Mouse (Mus musculus) midbrain, embryonic 13.5 days (tissue): Measurements from ENCODE around the gene Fgf4. TPM values are rescaled to one million over a fixed set of nuclear protein-coding genes. Genes with fewer than 3 reads are reported as not detected.
"Not testable (repeated sequence)": the region's sequence is repeated elsewhere in the genome, so short reads cannot be mapped to it uniquely, and the experiment has no call there.

Experiments used
- ATAC-seq: fragments of 200-750 bp; cut with Nextera tagmentation; 2 replicates; pipeline ENCODE4 v1.8.0; 2017; ENCODE audit warnings: mild to moderate bottlenecking, moderate TSS enrichment, moderate library complexity
- H3K27ac ChIP-seq: fragments of 300-500 bp; sonication (generic); 2 replicates; pipeline ENCODE4 v1.5.1; 2015; ENCODE audit warnings: inconsistent platforms, mild to moderate bottlenecking, moderate library complexity
- H3K27me3 ChIP-seq: fragments of 300-500 bp; sonication (generic); 2 replicates; pipeline ENCODE4 v1.6.1; 2015; ENCODE audit warnings: mild to moderate bottlenecking, inconsistent platforms
- H3K36me3 ChIP-seq: fragments of 300-500 bp; sonication (generic); 2 replicates; pipeline ENCODE4 v1.6.1; 2015; ENCODE audit warnings: mild to moderate bottlenecking, inconsistent platforms
- H3K4me1 ChIP-seq: fragments of 300-500 bp; sonication (generic); replicated peaks from 2 replicates; pipeline ENCODE4 v1.6.1; 2015; ENCODE audit warnings: inconsistent platforms
- H3K4me2 ChIP-seq: fragments of 300-500 bp; sonication (generic); replicated peaks from 2 replicates; pipeline ENCODE4 v1.6.1; 2015; ENCODE audit warnings: moderate library complexity, mild to moderate bottlenecking, inconsistent platforms
- H3K4me3 ChIP-seq: fragments of 300-500 bp; sonication (generic); replicated peaks from 2 replicates; pipeline ENCODE4 v1.5.1; 2015; ENCODE audit warnings: mild to moderate bottlenecking, inconsistent platforms
- H3K9ac ChIP-seq: fragments of 300-500 bp; sonication (generic); replicated peaks from 2 replicates; pipeline ENCODE4 v1.6.1; 2015; ENCODE audit warnings: mild to moderate bottlenecking, inconsistent platforms
- H3K9me3 ChIP-seq: fragments of 300-500 bp; sonication (generic); 2 replicates; pipeline ENCODE4 v1.6.1; 2016; ENCODE audit warnings: mild to moderate bottlenecking, inconsistent platforms
- WGBS: fragments of 180-500 bp; shearing (Covaris S2); methylation state at CpG from one replicate; pipeline ENCODE4 v1.1.7; 2015; 5-methylcytosine and 5-hydroxymethylcytosine counted together
- polyA plus RNA-seq: library from polyadenylated mRNA; unstranded; fragments of >200 nt; fragmentation: Nextera tagmentation; extraction: Ambion mirVana; gene quantifications from 2 replicates; pipeline ENCODE4 v1.2.1, GENCODE M21; 2015

Gene Fgf4
- polyA plus RNA-seq, 1 experiment from 2014 or later: not detected

DNA sequence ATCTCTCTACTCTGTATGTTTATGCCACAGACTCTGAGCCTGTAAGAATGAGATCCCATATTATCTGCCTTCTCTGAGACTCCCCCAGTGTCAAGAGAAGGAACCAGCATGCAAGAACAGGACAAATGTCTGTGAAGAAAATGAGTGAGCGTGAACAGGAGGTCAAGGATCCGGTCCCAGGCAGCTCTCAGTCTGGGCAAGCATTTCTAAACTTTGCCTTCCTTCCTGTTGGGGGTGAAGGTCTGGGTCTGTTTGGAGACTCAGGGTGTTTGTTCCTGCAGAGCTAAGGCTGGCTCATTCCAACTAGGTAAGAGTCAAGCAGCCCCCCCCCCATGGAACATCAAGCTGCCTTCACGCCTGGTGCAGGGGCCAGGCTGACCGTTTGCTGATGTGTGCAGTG is 25.3 kb downstream of the Fgf4 start:
- WGBS: 65% methylated on average over 4 of the region's 4 CpGs

GRCm38 (mm10) chr7:144873160-144873559 is 26.0 kb downstream of the Fgf4 start:
- H3K4me3 ChIP-seq: no peak overlapping the region
- 0 out of 2 replicates have a peak, but pooled peaks cover 2% of the 10 kb centered on the region for H3K27me3 ChIP-seq
- H3K27ac ChIP-seq: no peak overlapping the region
- WGBS: 71% methylated on average over 4 of the region's 4 CpGs
- no peaks in the 10 kb centered on the region for H3K9me3 ChIP-seq
- no peak overlapping the region for H3K4me2 ChIP-seq
- no peak overlapping the region for H3K9ac ChIP-seq
- H3K4me1 ChIP-seq: 0 out of 2 replicates have a peak, but pooled peaks cover 6% of the 10 kb centered on the region
- H3K36me3 ChIP-seq: no peaks in the 10 kb centered on the region
- ATAC-seq: no peak

More for the DNA sequence above, 25.3 kb downstream of the Fgf4 start:
- Histone ChIP-seq H3K9ac (no peak overlapping the region), H3K9me3 (no peaks in the 10 kb centered on the region), H3K27me3 (0 out of 2 replicates have a peak, but pooled peaks cover 2% of the 10 kb centered on the region), H3K36me3 (no peaks in the 10 kb centered on the region), H3K27ac (no peak overlapping the region), H3K4me2 (no peak overlapping the region), H3K4me1 (0 out of 2 replicates have a peak, but pooled peaks cover 6% of the 10 kb centered on the region), H3K4me3 (no peak overlapping the region)
- ATAC-seq: no peak

GRCm38 (mm10) chr7:144874226-144874625 is 27.1 kb downstream of the Fgf4 start:
- 0 out of 2 replicates have a peak, but pooled peaks cover 2% of the 10 kb centered on the region for H3K27me3 ChIP-seq
- H3K4me3 ChIP-seq: no peak overlapping the region
- no peaks in the 10 kb centered on the region for H3K36me3 ChIP-seq
- H3K9ac ChIP-seq: no peak overlapping the region
- no peak for ATAC-seq
- 65% methylated on average over 4 of the region's 4 CpGs for WGBS
- H3K9me3 ChIP-seq: no peaks in the 10 kb centered on the region
- H3K4me1 ChIP-seq: 0 out of 2 replicates have a peak, but pooled peaks cover 6% of the 10 kb centered on the region
- no peak overlapping the region for H3K4me2 ChIP-seq
- H3K27ac ChIP-seq: no peak overlapping the region

DNA sequence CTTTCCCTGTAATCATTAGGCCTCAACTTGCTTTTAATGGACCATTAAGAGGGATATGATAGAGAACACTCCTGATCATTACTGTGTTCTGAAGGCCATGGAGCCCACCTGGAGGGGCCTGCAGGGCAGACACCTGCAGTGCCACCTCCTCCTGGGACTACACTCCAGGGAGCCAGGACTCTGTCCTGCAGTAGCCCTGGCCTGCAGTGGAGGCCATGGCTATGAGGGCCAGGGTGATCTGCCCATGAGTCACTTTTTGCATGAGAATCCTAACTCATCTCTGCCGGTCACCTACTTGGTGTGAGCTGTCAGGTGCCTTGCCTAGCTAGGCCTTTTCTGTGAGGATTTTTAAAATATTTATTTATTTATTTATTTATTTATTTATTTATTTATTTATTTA is 31.2 kb downstream of the Fgf4 start:
- no peak for ATAC-seq
- Histone ChIP-seq H3K36me3 (no peaks in the 10 kb centered on the region), H3K9me3 (no peaks in the 10 kb centered on the region), H3K4me1 (0 out of 2 replicates have a peak, but pooled peaks cover 6% of the 10 kb centered on the region), H3K4me3 (no peak overlapping the region), H3K9ac (no peak overlapping the region), H3K27me3 (0 out of 2 replicates have a peak, but pooled peaks cover 2% of the 10 kb centered on the region), H3K27ac (no peak overlapping the region), H3K4me2 (no peak overlapping the region)
- WGBS: 92% methylated on average over 1 of the region's 1 CpGs

DNA sequence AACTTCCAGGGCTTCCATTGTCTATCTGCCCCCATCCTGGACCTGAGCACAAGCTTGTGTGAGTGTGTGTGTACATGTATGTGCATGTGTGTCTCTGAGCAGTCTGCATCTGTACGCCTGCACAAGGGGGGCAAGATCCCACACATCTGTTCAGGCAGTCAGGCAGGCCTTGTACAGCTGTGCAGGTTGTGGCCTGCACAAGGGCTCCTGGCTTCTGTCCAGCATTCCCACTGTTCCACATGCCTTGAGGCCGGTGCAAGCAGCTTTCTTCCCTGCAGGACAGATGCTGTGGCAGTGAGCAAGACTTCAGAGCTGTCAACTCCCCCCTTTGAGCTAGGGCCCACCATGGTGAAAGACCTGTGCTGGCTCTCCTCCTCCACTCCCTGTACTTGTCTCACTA is 35.9 kb downstream of the Fgf4 start:
- H3K4me3 ChIP-seq: no peak overlapping the region
- no peaks in the 10 kb centered on the region for H3K9me3 ChIP-seq
- no peak overlapping the region for H3K27ac ChIP-seq
- H3K4me2 ChIP-seq: no peak overlapping the region
- WGBS: 44% methylated on average over 2 of the region's 2 CpGs
- no peak for ATAC-seq
- no peaks in the 10 kb centered on the region for H3K27me3 ChIP-seq
- H3K9ac ChIP-seq: no peak overlapping the region
- H3K36me3 ChIP-seq: no peaks in the 10 kb centered on the region
- no peaks in the 10 kb centered on the region for H3K4me1 ChIP-seq

GRCm38 (mm10) chr7:144887672-144888071 is 40.5 kb downstream of the Fgf4 start:
- no peak for ATAC-seq
- H3K27me3 ChIP-seq: peaks cover 19% of the 10 kb centered on the region
- 0 out of 2 replicates have a peak, but pooled peaks cover 6% of the 10 kb centered on the region for H3K4me1 ChIP-seq
- no peaks in the 10 kb centered on the region for H3K9me3 ChIP-seq
- no peaks in the 10 kb centered on the region for H3K36me3 ChIP-seq
- H3K4me2 ChIP-seq: no peak overlapping the region
- WGBS: 90% methylated on average over 2 of the region's 2 CpGs
- H3K4me3 ChIP-seq: no peak overlapping the region
- H3K27ac ChIP-seq: no peak overlapping the region
- H3K9ac ChIP-seq: no peak overlapping the region

GRCm38 (mm10) chr7:144888564-144889299 is 41.6 kb downstream of the Fgf4 start:
- ATAC-seq: no peak
- Histone ChIP-seq H3K9me3 (no peaks in the 10 kb centered on the region), H3K27ac (no peak overlapping the region), H3K4me1 (0 out of 2 replicates have a peak, but pooled peaks cover 6% of the 10 kb centered on the region), H3K9ac (no peak overlapping the region), H3K4me3 (no peak overlapping the region), H3K27me3 (peaks cover 19% of the 10 kb centered on the region), H3K36me3 (no peaks in the 10 kb centered on the region), H3K4me2 (no peak overlapping the region)
- 5% methylated on average over 18 of the region's 18 CpGs for WGBS

- H3K36me3 ChIP-seq, ATAC-seq, H3K4me3 ChIP-seq, H3K9me3 ChIP-seq, H3K27ac ChIP-seq, H3K9ac ChIP-seq, H3K4me2 ChIP-seq: not testable (repeated sequence)
- 93% methylated on average over 1 of the region's 1 CpGs for WGBS
- H3K27me3 ChIP-seq: peaks cover 24% of the 10 kb centered on the region
- H3K4me1 ChIP-seq: peaks cover 18% of the 10 kb centered on the region
Measured at GRCm38 (mm10) chr7:144890661-144891060, 43.5 kb downstream of the Fgf4 start.

DNA sequence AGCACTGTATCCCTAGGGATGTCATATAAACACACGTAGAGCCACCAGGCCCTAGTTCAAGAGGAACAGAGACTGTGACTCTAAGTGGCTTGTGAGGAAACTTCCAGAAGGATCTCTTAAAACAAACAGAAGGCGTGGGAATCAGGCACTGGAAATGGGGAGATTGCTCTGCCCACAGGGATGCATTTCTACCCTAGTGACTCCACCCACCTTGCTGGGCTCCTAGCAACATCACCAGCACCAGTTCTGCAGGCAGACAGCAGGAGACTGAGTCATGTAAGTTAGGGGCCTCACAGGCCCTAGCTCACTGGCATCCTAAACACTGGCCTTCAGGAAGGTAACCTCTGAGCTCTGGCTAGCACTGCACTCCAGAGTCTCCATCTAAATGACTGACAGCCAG is 44.7 kb downstream of the Fgf4 start:
- H3K4me2 ChIP-seq: no peak overlapping the region
- WGBS: 90% methylated on average over 2 of the region's 2 CpGs
- peaks cover 34% of the 10 kb centered on the region for H3K27me3 ChIP-seq

DNA sequence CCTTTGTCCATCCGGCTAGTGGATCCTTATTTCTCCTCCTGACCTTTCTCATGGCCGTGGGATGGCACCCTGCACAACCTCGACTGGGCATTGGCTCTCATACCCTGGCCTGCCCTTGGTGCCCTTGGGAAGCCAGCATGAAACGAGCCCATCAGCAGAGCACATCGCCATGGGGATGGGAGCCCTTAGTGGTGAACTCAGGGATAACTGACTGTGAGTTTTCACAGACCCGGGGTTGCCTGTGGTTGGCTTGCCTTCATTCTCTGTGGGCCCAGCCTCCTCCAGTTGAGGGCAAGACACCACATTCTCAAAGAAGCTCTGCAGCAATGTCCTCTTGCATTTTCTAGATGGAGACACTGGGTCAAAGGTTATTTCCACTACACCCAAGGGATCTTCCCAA is 45.2 kb downstream of the Fgf4 start:
- 45% methylated on average over 6 of the region's 6 CpGs for WGBS
- H3K4me3 ChIP-seq: no peak overlapping the region
- ATAC-seq: no peak
- H3K27me3 ChIP-seq: peaks cover 38% of the 10 kb centered on the region
- no peaks in the 10 kb centered on the region for H3K9me3 ChIP-seq
- no peaks in the 10 kb centered on the region for H3K36me3 ChIP-seq
- H3K9ac ChIP-seq: no peak overlapping the region
- no peak overlapping the region for H3K4me2 ChIP-seq
- H3K4me1 ChIP-seq: peaks cover 35% of the 10 kb centered on the region
- H3K27ac ChIP-seq: no peak overlapping the region

More for the DNA sequence above, 44.7 kb downstream of the Fgf4 start:
- Histone ChIP-seq H3K36me3 (no peaks in the 10 kb centered on the region), H3K9me3 (no peaks in the 10 kb centered on the region), H3K4me1 (peaks cover 30% of the 10 kb centered on the region), H3K4me3 (no peak overlapping the region), H3K9ac (no peak overlapping the region), H3K27ac (no peak overlapping the region)
- no peak for ATAC-seq

DNA sequence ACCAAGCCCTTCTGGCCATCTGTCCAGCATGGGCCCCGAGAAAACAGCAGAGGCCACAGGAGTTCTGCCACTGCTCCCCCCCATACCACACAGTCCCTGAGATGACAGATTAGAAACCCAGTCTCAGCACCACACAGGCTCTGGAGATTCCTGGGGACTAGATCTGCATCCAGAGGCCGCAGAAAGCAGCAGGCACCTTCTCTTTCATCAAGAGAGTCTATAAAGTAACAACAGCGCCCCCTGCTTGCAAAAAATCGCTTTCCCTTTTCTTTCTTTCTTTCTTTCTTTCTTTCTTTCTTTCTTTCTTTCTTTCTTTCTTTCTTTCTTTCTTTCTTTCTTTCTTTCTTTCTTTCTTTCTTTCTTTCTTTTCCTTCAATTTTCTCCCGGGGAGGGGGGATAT is 47.0 kb downstream of the Fgf4 start:
- H3K27ac ChIP-seq: no peak overlapping the region
- no peak for ATAC-seq
- H3K27me3 ChIP-seq: peaks cover 52% of the 10 kb centered on the region
- no peak overlapping the region; the same call in 1 of the 2 replicates for H3K4me2 ChIP-seq
- H3K9ac ChIP-seq: no peak overlapping the region
- no peaks in the 10 kb centered on the region for H3K9me3 ChIP-seq
- peaks cover 45% of the 10 kb centered on the region for H3K4me1 ChIP-seq
- no peak overlapping the region for H3K4me3 ChIP-seq
- H3K36me3 ChIP-seq: no peaks in the 10 kb centered on the region
- WGBS: 2% methylated on average over 5 of the region's 5 CpGs

DNA sequence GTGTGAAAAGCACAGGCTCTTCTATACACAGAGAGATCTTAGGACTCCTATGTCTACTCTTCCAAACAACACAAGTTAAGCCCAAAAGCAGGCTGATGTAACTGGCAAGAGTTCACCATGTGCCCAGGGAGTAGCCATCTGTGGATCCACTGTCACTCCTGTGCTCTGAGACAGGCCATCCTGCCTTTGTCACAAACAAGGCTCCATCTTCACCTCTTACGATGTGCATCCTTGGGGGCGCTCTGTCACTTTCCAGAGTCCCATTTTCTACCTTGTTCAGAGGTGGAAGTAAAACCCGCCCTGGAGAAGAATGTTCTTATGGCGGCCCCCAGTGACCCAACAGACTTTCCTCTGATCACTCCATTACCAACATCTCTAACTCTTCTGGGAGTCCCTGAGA is 47.5 kb downstream of the Fgf4 start:
- no peaks in the 10 kb centered on the region for H3K9me3 ChIP-seq
- H3K36me3 ChIP-seq: no peaks in the 10 kb centered on the region; the same call in 1 of the 2 replicates
- peak overlapping the region; percentile 94 for H3K4me2 ChIP-seq
- no peak for ATAC-seq
- H3K9ac ChIP-seq: 0 out of 2 replicates have a peak overlapping the region, but pooled peaks have one; percentile 69
- peak overlapping the region; percentile 75 for H3K27ac ChIP-seq
- peaks cover 48% of the 10 kb centered on the region for H3K4me1 ChIP-seq
- WGBS: 6% methylated on average over 4 of the region's 4 CpGs
- peaks cover 52% of the 10 kb centered on the region for H3K27me3 ChIP-seq
- H3K4me3 ChIP-seq: peak overlapping the region; percentile 51
